Mouse (Mus musculus) limb, embryonic 11.5 days (tissue): ENCODE results near the gene Morn5. TPM values are rescaled to one million over a fixed set of nuclear protein-coding genes. Genes with fewer than 3 reads are reported as not detected.

Source experiments
- ATAC-seq: fragments of 200-750 bp; cut with Nextera tagmentation; 2 replicates; pipeline ENCODE4 v1.8.0; 2017; ENCODE audit warnings: low read depth; ENCODE audit not compliant: insufficient number of reproducible peaks, low FRiP score, low TSS enrichment
- DNase-seq: peaks from one replicate; pipeline ENCODE4 v3.0.0-alpha.2; 2015; ENCODE audit warnings: low spot score
- H3K27ac ChIP-seq: fragments of 300-500 bp; sonication (generic); replicated peaks from 2 replicates; pipeline ENCODE4 v1.5.1; 2014; ENCODE audit warnings: low read depth, mild to moderate bottlenecking, low read length
- H3K27me3 ChIP-seq: fragments of 300-500 bp; sonication (generic); 2 replicates; pipeline ENCODE4 v1.6.1; 2014; ENCODE audit warnings: mild to moderate bottlenecking, low read length, mixed read lengths; ENCODE audit not compliant: control insufficient read depth, insufficient read depth
- H3K36me3 ChIP-seq: fragments of 300-500 bp; sonication (generic); 2 replicates; pipeline ENCODE4 v1.6.1; 2014; ENCODE audit warnings: mild to moderate bottlenecking, low read length, moderate library complexity, mixed read lengths; ENCODE audit not compliant: control insufficient read depth, insufficient read depth
- H3K4me1 ChIP-seq: fragments of 300-500 bp; sonication (generic); 2 replicates; pipeline ENCODE4 v1.6.1; 2014; ENCODE audit warnings: low read length, mixed read lengths; ENCODE audit not compliant: control insufficient read depth, insufficient read depth
- H3K4me2 ChIP-seq: fragments of 300-500 bp; sonication (generic); 2 replicates; pipeline ENCODE4 v1.6.1; 2014; ENCODE audit warnings: low read depth, mild to moderate bottlenecking, moderate library complexity; ENCODE audit not compliant: severe bottlenecking
- H3K4me3 ChIP-seq: fragments of 300-500 bp; sonication (generic); 2 replicates; pipeline ENCODE4 v1.5.1; 2014; ENCODE audit warnings: low read depth, low read length
- H3K9ac ChIP-seq: fragments of 300-500 bp; sonication (generic); 2 replicates; pipeline ENCODE4 v1.6.1; 2014; ENCODE audit warnings: mild to moderate bottlenecking, low read length
- H3K9me3 ChIP-seq: fragments of 300-500 bp; sonication (generic); 2 replicates; pipeline ENCODE4 v1.6.1; 2016; ENCODE audit warnings: low read length; ENCODE audit not compliant: control insufficient read depth
- WGBS: fragments of 180-500 bp; shearing (Covaris S2); extraction: QIAGEN DNeasy Blood & Tissue Kit; methylation state at CpG from one replicate; pipeline ENCODE4 v1.1.7; 2014; 5-methylcytosine and 5-hydroxymethylcytosine counted together
- polyA plus RNA-seq: library from polyadenylated mRNA; unstranded; fragments of >200 nt; fragmentation: Nextera tagmentation; extraction: Ambion mirVana; gene quantifications from 2 replicates; pipeline ENCODE4 v1.2.1, GENCODE M21; 2014

Gene Morn5
- polyA plus RNA-seq, 1 experiment from 2014 or later, result not detected

DNA sequence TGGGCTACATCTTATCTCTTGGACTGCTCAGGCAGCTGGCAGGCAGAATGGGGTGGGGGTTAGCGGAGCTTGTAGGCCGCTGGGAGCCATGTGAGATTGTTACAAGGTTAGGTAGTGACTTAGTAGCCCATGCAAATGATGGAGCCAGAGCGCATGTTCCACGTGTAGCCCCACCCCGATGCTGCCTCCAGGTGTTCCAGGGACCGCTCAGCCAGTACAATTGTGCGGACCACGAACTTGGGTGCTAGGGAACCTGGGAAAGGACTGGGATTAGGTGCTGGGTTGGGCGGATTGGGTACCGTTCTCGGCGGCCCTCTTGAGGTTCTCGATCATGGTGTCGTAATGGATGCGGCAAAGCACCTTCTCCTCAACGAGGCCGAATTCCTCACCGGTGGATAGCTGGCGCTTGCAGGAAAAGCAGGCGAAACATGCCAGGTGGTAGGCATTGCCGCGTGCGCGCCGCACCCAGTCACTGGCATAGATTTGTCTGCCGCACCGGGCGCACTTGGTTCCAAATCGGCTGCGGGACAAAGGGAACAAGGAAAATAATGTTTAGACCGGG lies 44.7 kb downstream of the Morn5 start:
- no peak overlapping the region for H3K4me3 ChIP-seq
- H3K27ac ChIP-seq, result no peak overlapping the region
- no peaks in the 10 kb centered on the region for H3K36me3 ChIP-seq
- H3K27me3 ChIP-seq, result peaks cover 98% of the 10 kb centered on the region
- no peak overlapping the region for H3K9ac ChIP-seq
- peaks cover 2% of the 10 kb centered on the region; the same call in 1 of the 2 replicates for H3K4me1 ChIP-seq
- no peak overlapping the region for H3K4me2 ChIP-seq
- DNase-seq (peak; percentile 52), ATAC-seq (no peak)
- 1% methylated on average over 31 of the region's 31 CpGs for WGBS
- no peaks in the 10 kb centered on the region for H3K9me3 ChIP-seq

DNA sequence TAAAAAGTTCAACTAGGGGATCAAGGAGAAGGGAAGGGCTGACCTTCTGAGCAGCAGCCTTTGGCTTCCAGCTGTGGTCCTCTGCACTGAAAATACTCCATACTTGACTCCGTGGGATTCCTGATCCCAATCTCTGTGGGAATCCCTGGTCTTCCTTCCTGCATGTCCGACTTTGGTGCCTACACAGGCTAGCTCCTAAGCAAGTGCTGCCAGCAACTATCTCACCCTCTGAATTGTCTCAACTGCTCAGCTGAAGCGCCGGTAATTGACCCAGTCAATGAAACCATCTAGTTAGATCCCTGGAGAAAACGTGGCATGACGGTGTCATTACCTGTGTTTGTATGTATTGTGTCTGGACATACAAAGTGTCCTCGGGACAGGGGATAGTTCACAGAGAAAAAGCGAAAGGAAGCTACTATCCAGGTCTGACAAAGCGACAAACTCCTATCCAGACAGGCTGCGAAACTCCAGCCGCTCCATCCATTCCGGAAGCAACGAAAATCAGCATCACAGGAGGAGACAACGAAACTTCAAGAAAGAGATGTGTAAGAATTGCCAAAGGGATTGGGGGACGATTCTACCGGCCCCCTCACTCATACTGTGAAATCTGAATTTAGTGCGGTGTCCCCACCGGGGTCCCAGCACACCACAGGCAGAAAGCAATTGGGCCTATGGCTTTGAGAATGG lies 48.0 kb downstream of the Morn5 start:
- Histone ChIP-seq H3K4me3 (no peak overlapping the region), H3K4me1 (peaks cover under 1% of the 10 kb centered on the region; the same call in 1 of the 2 replicates), H3K9ac (no peak overlapping the region), H3K36me3 (no peaks in the 10 kb centered on the region), H3K27ac (no peak overlapping the region), H3K9me3 (no peaks in the 10 kb centered on the region), H3K27me3 (peaks cover 94% of the 10 kb centered on the region), H3K4me2 (no peak overlapping the region)
- ATAC-seq (no peak), DNase-seq (peak; percentile 61)
- 2% methylated on average over 18 of the region's 18 CpGs for WGBS

DNA sequence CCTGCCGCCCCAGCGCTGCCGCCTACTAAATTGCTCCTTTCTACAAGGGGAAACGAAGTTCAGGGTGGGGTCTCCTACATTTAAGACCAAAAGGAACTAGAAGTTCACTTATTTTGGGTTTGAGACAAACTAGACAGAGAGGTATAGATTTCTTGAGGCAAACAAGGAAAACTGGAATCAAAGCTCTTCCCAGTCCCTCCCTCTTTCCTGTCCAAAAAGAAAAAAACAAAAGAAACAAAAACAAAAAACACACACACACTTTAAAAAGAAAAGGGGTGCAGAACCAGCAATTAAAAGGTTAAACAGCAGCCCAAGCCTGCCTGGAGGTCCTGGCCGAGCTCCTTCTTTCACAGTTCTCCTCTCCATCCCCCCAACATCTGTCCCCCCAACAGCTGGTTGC lies 48.8 kb downstream of the Morn5 start:
- H3K36me3 ChIP-seq, result no peaks in the 10 kb centered on the region
- H3K4me3 ChIP-seq, result no peak overlapping the region
- WGBS, result 3% methylated on average over 5 of the region's 5 CpGs
- ATAC-seq, result no peak
- H3K4me1 ChIP-seq, result peaks cover 8% of the 10 kb centered on the region
- DNase-seq, result no peak
- no peaks in the 10 kb centered on the region for H3K9me3 ChIP-seq
- H3K27ac ChIP-seq, result no peak overlapping the region
- H3K9ac ChIP-seq, result no peak overlapping the region
- no peak overlapping the region for H3K4me2 ChIP-seq
- H3K27me3 ChIP-seq, result peaks cover 94% of the 10 kb centered on the region

DNA sequence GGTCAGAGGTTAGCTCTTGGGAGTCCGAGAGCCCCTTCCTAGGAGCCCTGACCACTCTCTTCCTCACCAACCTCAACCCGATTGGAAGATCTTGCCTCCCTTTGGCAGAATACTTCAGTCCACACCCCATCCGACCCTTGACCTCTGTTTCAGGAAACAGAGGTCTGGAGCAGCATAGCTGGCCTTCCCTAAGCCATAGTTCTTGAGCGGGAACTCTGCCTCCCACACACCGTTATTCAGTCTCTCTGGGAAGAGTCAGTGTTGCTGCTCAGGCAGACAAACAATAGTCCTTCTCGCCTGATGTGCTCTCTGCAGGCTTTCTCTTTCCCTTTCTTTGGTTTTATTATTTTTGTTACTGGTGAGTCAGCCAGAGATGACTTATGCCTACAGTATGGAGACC lies 50.5 kb downstream of the Morn5 start:
- H3K4me3 ChIP-seq, result no peak overlapping the region
- peaks cover 91% of the 10 kb centered on the region for H3K27me3 ChIP-seq
- no peak overlapping the region for H3K9ac ChIP-seq
- no peak overlapping the region for H3K27ac ChIP-seq
- no peaks in the 10 kb centered on the region for H3K9me3 ChIP-seq
- H3K4me1 ChIP-seq, result peaks cover 19% of the 10 kb centered on the region
- no peaks in the 10 kb centered on the region for H3K36me3 ChIP-seq
- ATAC-seq, result no peak
- no peak for DNase-seq
- WGBS, result 11% methylated on average over 6 of the region's 6 CpGs
- H3K4me2 ChIP-seq, result no peak overlapping the region

DNA sequence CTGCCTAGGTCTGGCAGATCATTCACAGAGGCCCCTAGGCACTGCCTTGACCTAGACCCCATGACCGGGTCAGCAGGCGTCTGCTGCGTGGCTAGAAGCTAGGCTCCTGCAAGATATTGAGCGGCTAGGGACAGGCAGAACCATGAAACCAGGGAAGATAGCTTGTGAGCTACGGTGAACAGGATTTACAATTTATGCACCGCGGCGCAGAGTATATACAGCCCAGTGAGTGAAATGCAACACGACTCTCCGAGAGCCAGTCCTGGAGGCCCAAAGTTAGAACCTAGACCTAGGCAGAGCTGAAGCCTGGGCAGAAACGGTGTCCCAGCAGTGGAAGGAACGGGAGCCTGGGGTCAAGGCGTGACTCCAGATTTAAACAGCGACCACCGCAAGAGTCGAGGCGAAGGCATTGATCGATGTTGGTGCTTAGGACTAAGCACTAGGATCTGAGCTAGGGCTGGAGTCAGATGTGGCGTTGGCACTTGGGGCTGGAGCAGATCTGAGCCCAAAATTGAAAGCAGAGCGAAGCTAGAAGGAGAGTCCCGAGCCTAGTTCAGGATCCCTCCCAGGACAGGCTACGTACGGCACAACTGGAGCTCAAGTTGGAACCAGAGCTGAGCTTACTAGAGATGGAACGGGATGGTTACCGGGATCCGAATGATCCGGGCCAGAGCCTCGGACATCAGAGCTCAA lies 52.8 kb downstream of the Morn5 start:
- 2% methylated on average over 28 of the region's 28 CpGs for WGBS
- no peak overlapping the region for H3K27ac ChIP-seq
- DNase-seq, result peak; percentile 72
- ATAC-seq, result no peak
- peaks cover 91% of the 10 kb centered on the region for H3K27me3 ChIP-seq
- no peak overlapping the region for H3K4me3 ChIP-seq
- no peaks in the 10 kb centered on the region for H3K9me3 ChIP-seq
- peak overlapping the region; percentile 24 for H3K4me2 ChIP-seq
- H3K36me3 ChIP-seq, result no peaks in the 10 kb centered on the region
- 0 out of 2 replicates have a peak overlapping the region, but pooled peaks have one; percentile 17 for H3K9ac ChIP-seq
- H3K4me1 ChIP-seq, result peaks cover 25% of the 10 kb centered on the region

DNA sequence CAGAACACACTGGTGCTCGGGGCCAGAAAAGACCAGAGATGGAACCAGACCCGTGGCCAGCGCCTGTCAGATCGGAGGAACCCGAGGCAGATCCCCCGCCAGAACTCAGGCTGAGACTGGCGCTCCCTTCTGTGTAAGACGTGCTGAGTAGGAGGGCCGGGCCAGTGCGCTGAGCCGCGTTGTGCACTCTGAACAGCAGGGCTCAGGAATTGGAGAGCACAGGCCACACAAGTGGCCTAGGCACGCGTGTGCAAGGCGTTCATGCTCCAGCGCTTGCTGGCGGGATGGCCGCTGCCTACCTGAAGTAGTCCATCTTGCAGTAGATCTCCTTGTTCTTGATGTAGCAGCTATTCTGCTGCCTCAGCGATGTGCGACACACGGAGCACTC lies 53.3 kb downstream of the Morn5 start:
- peaks cover 25% of the 10 kb centered on the region for H3K4me1 ChIP-seq
- H3K36me3 ChIP-seq, result no peaks in the 10 kb centered on the region
- no peak overlapping the region for H3K27ac ChIP-seq
- H3K9me3 ChIP-seq, result no peaks in the 10 kb centered on the region
- no peak for ATAC-seq
- H3K4me2 ChIP-seq, result peak overlapping the region; percentile 24
- 0 out of 2 replicates have a peak overlapping the region, but pooled peaks have one; percentile 17 for H3K9ac ChIP-seq
- peaks cover 92% of the 10 kb centered on the region for H3K27me3 ChIP-seq
- no peak for DNase-seq
- peak overlapping the region; percentile 15; the same call in 1 of the 2 replicates for H3K4me3 ChIP-seq
- under 1% methylated on average over 21 of the region's 21 CpGs for WGBS

DNA sequence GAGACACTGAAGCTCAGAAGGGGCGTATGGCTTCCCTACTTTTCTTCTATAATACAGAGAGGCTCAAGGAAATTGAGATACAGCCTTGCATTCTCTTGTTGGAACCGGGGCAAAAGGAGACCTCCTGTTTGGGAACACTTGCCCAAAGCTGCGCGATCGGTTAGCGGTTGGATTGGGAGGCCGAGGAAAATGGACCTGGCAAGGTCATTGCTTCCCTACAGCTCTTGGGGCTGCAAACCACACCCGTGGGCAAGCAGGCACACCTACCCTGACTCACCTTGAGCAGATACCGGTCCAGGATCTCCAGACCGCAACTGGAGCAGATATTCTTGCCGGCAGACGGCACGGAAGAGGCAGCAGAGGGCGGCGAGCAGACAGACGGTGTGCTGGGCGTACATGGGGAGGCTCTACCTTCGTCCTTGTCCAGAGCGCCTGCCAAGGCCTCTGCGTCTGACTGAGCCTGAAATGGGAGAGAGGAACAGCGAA lies 53.9 kb downstream of the Morn5 start:
- Histone ChIP-seq H3K4me1 (peaks cover 25% of the 10 kb centered on the region), H3K9ac (no peak overlapping the region), H3K27me3 (peaks cover 92% of the 10 kb centered on the region), H3K36me3 (no peaks in the 10 kb centered on the region), H3K9me3 (no peaks in the 10 kb centered on the region), H3K27ac (no peak overlapping the region), H3K4me2 (peak overlapping the region; percentile 33; the same call in 1 of the 2 replicates), H3K4me3 (peak overlapping the region; percentile 15; the same call in 1 of the 2 replicates)
- ATAC-seq (no peak), DNase-seq (peak; percentile 54)
- 1% methylated on average over 21 of the region's 21 CpGs for WGBS

DNA sequence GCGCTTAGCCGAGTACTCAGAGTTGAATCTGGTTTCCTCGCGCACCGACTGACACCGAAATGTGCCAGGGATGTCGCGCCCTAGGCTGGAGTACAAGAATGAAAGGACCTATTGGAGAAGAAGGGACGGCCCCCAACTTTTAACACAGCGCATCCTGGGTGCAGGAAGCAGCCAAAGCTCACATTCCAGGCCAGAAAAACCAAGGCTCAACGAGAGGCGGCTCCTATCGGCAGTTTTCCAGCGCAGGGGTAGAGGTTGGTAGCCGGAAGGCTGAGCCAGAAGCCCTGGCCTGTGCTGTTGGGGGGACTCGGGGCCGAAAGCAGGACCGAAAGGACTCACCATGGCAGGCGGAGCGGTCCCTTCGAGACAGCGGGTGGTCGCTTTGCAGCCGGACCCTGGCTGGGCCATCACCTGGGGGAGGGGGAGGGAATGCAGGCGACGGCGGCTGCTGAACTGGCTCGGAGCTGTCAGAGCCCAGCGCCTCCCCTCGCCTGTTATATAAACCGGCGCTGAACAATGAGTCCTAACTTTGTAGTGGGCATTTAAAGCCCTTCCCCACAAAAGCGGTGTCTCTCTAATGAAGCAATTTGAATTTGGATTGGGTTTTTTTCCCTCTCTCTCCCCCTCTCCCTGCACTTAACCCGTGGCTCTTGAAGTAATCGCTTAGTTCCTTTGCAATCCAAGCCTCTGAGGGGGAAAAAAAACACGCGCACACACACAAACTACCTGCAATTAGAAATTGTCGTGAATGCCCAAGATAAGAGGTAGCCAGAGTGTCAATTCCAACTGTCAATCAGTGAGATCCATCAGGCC lies 54.5 kb downstream of the Morn5 start:
- Histone ChIP-seq H3K27ac (no peak overlapping the region), H3K4me3 (peak overlapping the region; percentile 17), H3K36me3 (no peaks in the 10 kb centered on the region), H3K4me2 (peak overlapping the region; percentile 33), H3K4me1 (peaks cover 25% of the 10 kb centered on the region), H3K27me3 (peaks cover 90% of the 10 kb centered on the region), H3K9me3 (no peaks in the 10 kb centered on the region), H3K9ac (no peak overlapping the region)
- peak; percentile 69 for DNase-seq
- no peak for ATAC-seq
- under 1% methylated on average over 38 of the region's 38 CpGs for WGBS
